Mouse (Mus musculus): Measurements from ENCODE around the gene Hexdc.

DNA sequence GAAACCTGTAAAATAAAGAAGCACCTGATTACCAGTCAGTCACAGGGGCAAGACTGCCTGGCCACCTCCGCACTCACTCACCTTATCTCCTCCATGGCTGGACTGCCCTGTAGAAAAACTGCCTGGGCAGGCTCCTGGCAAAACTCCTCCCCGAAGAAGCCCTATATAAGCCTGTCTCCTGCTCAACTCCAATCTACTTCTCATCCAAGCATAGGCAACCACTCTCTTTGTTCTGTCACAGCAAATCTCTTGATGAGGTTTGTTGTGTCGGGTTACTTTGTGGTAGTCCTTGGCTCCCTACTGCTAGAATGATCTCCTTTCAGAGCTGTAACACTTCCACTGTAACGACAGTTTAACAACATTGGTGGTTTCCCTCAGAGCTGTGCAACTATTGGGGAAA is 28.5 kb downstream of the Hexdc start:
- TF ChIP-seq POLR2A (IDR thresholded peaks at IDR 0.05; ENCODE audit: control insufficient read depth, low read depth, low read length) (no peak), CTCF (IDR thresholded peaks at IDR 0.05; ENCODE audit: control insufficient read depth, insufficient read depth, insufficient replicate concordance, low read depth, low read length) (no peak)

Measured in testis, adult 2 months (tissue).